Mouse (Mus musculus) CH12.LX (cell line): ENCODE data around the gene Smarcad1. TPM values are rescaled to one million over a fixed set of nuclear protein-coding genes. Genes with fewer than 3 reads are reported as not detected.

Source experiments
- DNase-seq: peaks from one replicate; pipeline ENCODE4 v3.0.0-alpha.2; 2013; ENCODE audit errors: extremely low read depth
- H3K27ac ChIP-seq: 2 replicates; pipeline ENCODE4 v1.5.1; 2012; ENCODE audit warnings: low read depth, mild to moderate bottlenecking, control low read depth, moderate library complexity; ENCODE audit not compliant: insufficient read depth
- H3K27me3 ChIP-seq: replicated peaks from 2 replicates; pipeline ENCODE3; 2012; ENCODE audit warnings: inconsistent platforms
- H3K36me3 ChIP-seq, 2 experiments: replicated peaks in 1 of 2; 2 replicates each; pipeline versions ENCODE3 to v1.6.1; 2012; ENCODE audit warnings: inconsistent platforms in 1 of 2, low read length in 1 of 2, mild to moderate bottlenecking in 1 of 2, mixed read lengths in 1 of 2, moderate library complexity in 1 of 2; ENCODE audit not compliant: control insufficient read depth in 1 of 2, insufficient read depth in 1 of 2
- H3K4me1 ChIP-seq, 2 experiments: 2 replicates each; pipeline ENCODE4 v1.6.1; 2012; ENCODE audit warnings: inconsistent platforms in 1 of 2, moderate library complexity in 1 of 2; ENCODE audit not compliant: insufficient read depth in 2 of 2, control insufficient read depth in 1 of 2
- H3K4me2 ChIP-seq: 2 replicates; pipeline ENCODE4 v1.6.1; 2012; ENCODE audit warnings: low read depth, mild to moderate bottlenecking, control low read depth; ENCODE audit not compliant: poor library complexity, insufficient read depth, severe bottlenecking
- H3K4me3 ChIP-seq, 3 experiments: fragments of 150-350 bp in 1 of 3; sonication (generic) in 1 of 3; replicated peaks in 1 of 3; 2 replicates each; pipeline versions ENCODE3 to v1.5.1; 2011 to 2012; ENCODE audit warnings: low read depth in 2 of 3, low read length in 2 of 3, mild to moderate bottlenecking in 2 of 3, moderate library complexity in 2 of 3, control low read depth in 1 of 3, improper control_type of control experiment in 1 of 3, inconsistent platforms in 1 of 3, mixed read lengths in 1 of 3; ENCODE audit not compliant: poor library complexity in 1 of 3
- H3K79me2 ChIP-seq: replicated peaks from 2 replicates; pipeline ENCODE4 v1.6.1; 2012; ENCODE audit warnings: mild to moderate bottlenecking, moderate library complexity; ENCODE audit not compliant: control insufficient read depth, poor library complexity, insufficient read depth, severe bottlenecking; ENCODE audit errors: extremely low read depth
- H3K9ac ChIP-seq: 2 replicates; pipeline ENCODE4 v1.6.1; 2012; ENCODE audit warnings: low read depth, mild to moderate bottlenecking, control low read depth, moderate library complexity; ENCODE audit not compliant: insufficient read depth
- H3K9me3 ChIP-seq: replicated peaks from 2 replicates; pipeline ENCODE3; 2012; ENCODE audit warnings: low read length, inconsistent platforms, mixed read lengths
- CHD2 ChIP-seq: IDR thresholded peaks from 2 replicates; pipeline ENCODE4 v1.6.1; 2011; ENCODE audit warnings: low read length, improper control_type of control experiment
- ELF1 ChIP-seq: IDR thresholded peaks from 2 replicates; pipeline ENCODE4 v1.6.1; 2014; ENCODE audit warnings: low read depth, mild to moderate bottlenecking, inconsistent platforms, low read length, improper control_type of control experiment
- ETS1 ChIP-seq: conservative IDR thresholded peaks from 2 replicates; pipeline ENCODE4 v1.6.1; 2012; ENCODE audit warnings: low read depth, mild to moderate bottlenecking, inconsistent platforms, low read length, improper control_type of control experiment, moderate library complexity
- HCFC1 ChIP-seq: IDR thresholded peaks from 2 replicates; pipeline ENCODE4 v1.6.1; 2012; ENCODE audit warnings: low read depth, mild to moderate bottlenecking, inconsistent platforms, low read length, improper control_type of control experiment
- IRF4 ChIP-seq: IDR thresholded peaks from 2 replicates; pipeline ENCODE4 v1.6.1; 2014; ENCODE audit warnings: low read depth, mild to moderate bottlenecking, inconsistent platforms, low read length, improper control_type of control experiment
- JUN ChIP-seq: IDR thresholded peaks from 2 replicates; pipeline ENCODE4 v1.6.1; 2011; ENCODE audit warnings: low read depth, mild to moderate bottlenecking, low read length, improper control_type of control experiment, moderate library complexity; ENCODE audit not compliant: insufficient read depth
- JUND ChIP-seq: conservative IDR thresholded peaks from 2 replicates; pipeline ENCODE4 v1.6.1; 2011; ENCODE audit warnings: low read depth, low read length, improper control_type of control experiment
- KAT2A ChIP-seq: IDR thresholded peaks from 2 replicates; pipeline ENCODE4 v1.6.1; 2012; ENCODE audit warnings: low read length, improper control_type of control experiment, inconsistent platforms; ENCODE audit not compliant: insufficient replicate concordance
- MAFK ChIP-seq: IDR thresholded peaks from 2 replicates; pipeline ENCODE4 v1.6.1; 2011; ENCODE audit warnings: low read length, improper control_type of control experiment; ENCODE audit not compliant: insufficient replicate concordance
- MAZ ChIP-seq: IDR thresholded peaks from 2 replicates; pipeline ENCODE4 v1.6.1; 2012; ENCODE audit warnings: low read depth, mild to moderate bottlenecking, inconsistent platforms, low read length, improper control_type of control experiment, moderate library complexity
- MEF2A ChIP-seq: IDR thresholded peaks from 2 replicates; pipeline ENCODE4 v1.6.1; 2014; ENCODE audit warnings: low read depth, mild to moderate bottlenecking, inconsistent platforms, low read length, improper control_type of control experiment, borderline replicate concordance
- NELFE ChIP-seq: IDR thresholded peaks from 2 replicates; pipeline ENCODE4 v1.6.1; 2011; ENCODE audit warnings: low read depth, low read length, improper control_type of control experiment
- POLR2AphosphoS2 ChIP-seq: IDR thresholded peaks from 2 replicates; pipeline ENCODE4 v1.6.1; 2011; ENCODE audit warnings: low read depth, low read length, improper control_type of control experiment
- RAD21 ChIP-seq: IDR thresholded peaks from 2 replicates; pipeline ENCODE4 v1.6.1; 2011; ENCODE audit warnings: low read depth, mild to moderate bottlenecking, low read length, improper control_type of control experiment, moderate library complexity
- SMC3 ChIP-seq: IDR thresholded peaks from 2 replicates; pipeline ENCODE4 v1.6.1; 2011; ENCODE audit warnings: low read depth, low read length, improper control_type of control experiment
- USF1 ChIP-seq: IDR thresholded peaks from 2 replicates; pipeline ENCODE4 v1.6.1; 2014; ENCODE audit warnings: low read depth, mild to moderate bottlenecking, inconsistent platforms, low read length, improper control_type of control experiment
- ZNF384 ChIP-seq: IDR thresholded peaks from 2 replicates; pipeline ENCODE4 v1.6.1; 2012; ENCODE audit warnings: low read depth, low read length, improper control_type of control experiment, inconsistent platforms
- dilution Hi-C: fragments of 300-500 bp; cut with MboI; formaldehyde crosslinking; loops from 2 replicates; pipeline ENCODE4 v1.14.3; 2020; ENCODE audit warnings: low sequenced_read_pairs; ENCODE audit not compliant: extremely low pct_unique_long_range_greater_than_20kb, extremely low pct_ligation_motif_present
- in situ Hi-C: fragments of 300-500 bp; cut with MboI; formaldehyde crosslinking; loops from 3 replicates; pipeline ENCODE4 v1.14.3; 2019; ENCODE audit warnings: low sequenced_read_pairs, low pct_ligation_motif_present, low pct_unique_long_range_greater_than_20kb, mixed read lengths
- polyA plus RNA-seq: library from polyadenylated mRNA; unstranded; fragments of >175 nt; gene quantifications from 2 replicates; pipeline ENCODE4 v1.2.1, GENCODE M21; 2012; ENCODE audit warnings: low read depth; ENCODE audit not compliant: insufficient read length
- total RNA-seq, 2 experiments: library from RNA; depleted of rRNA; stranded (reverse); fragments of 300-350 nt in 1 of 2; fragments of >200 nt in 1 of 2; gene quantifications; 2 replicates each; pipeline ENCODE4 v1.2.3; 2012 to 2014

The Smarcad1 gene
- total and polyA plus RNA-seq, 3 experiments, result 30.2 to 57.4 (median 43.9) TPM

GRCm38 (mm10) chr6:65144621-65145205, 102.3 kb downstream of the Smarcad1 start, which contains the start of gene Hpgds (continued):
- TF ChIP-seq POLR2AphosphoS2, result no peak
- no peak for TF ChIP-seq USF1
- TF ChIP-seq SMC3, result no peak
- TF ChIP-seq MAZ, result no peak
- peak; percentile 28; the same call in 1 of the 2 replicates for TF ChIP-seq JUND
- TF ChIP-seq ZNF384, result no peak
- TF ChIP-seq ETS1, result peak; percentile 93
- no peak for TF ChIP-seq NELFE

GRCm38 (mm10) chr6:65146363-65146762, 104.0 kb downstream of the Smarcad1 start:
- Histone ChIP-seq H3K9me3 (no peaks in the 10 kb centered on the region), H3K36me3 (no peaks in the 10 kb centered on the region), H3K9ac (no peak overlapping the region), H3K79me2 (no peaks in the 10 kb centered on the region), H3K27me3 (no peaks in the 10 kb centered on the region), H3K27ac (no peak overlapping the region), H3K4me2 (no peak overlapping the region), H3K4me1 (peaks cover 3 to 27% of the 10 kb centered on the region in 2 experiments)
- DNase-seq, result no peak
- in situ Hi-C loops, result loop anchor here (25.0 kb wide), 1 partner anchor 216 kb away; no protein-coding TSS in a partner anchor
- TF ChIP-seq MEF2A (no peak), ETS1 (no peak), ELF1 (no peak), CHD2 (no peak), ZNF384 (no peak), MAFK (no peak), IRF4 (no peak), RAD21 (no peak), KAT2A (no peak), HCFC1 (no peak)
- TF ChIP-seq, all 38 proteins: peak for 0
- no peak overlapping the region for H3K4me3 ChIP-seq
- dilution Hi-C loops, result no loop called here

- Histone ChIP-seq H3K9ac (no peak overlapping the region), H3K36me3 (no peaks in the 10 kb centered on the region), H3K4me2 (no peak overlapping the region), H3K4me3 (no peak overlapping the region), H3K27ac (no peak overlapping the region), H3K9me3 (no peaks in the 10 kb centered on the region), H3K4me1 (peaks cover 0 to 4% of the 10 kb centered on the region in 2 experiments; a peak in 2 of 4 replicates), H3K27me3 (no peaks in the 10 kb centered on the region), H3K79me2 (no peaks in the 10 kb centered on the region)
- DNase-seq, result no peak
- in situ Hi-C loops (no loop called here), dilution Hi-C loops (no loop called here)
- TF ChIP-seq SMC3 (no peak), JUN (no peak)
- TF ChIP-seq, all 38 proteins: peak for 0
Measured at GRCm38 (mm10) chr6:65150703-65151102, 108.3 kb downstream of the Smarcad1 start.
